Mouse (Mus musculus) right cerebral cortex, adult 18-20 months (tissue): ENCODE data around the gene Gm2696.
"Not testable (repeated sequence)": the region's sequence is repeated elsewhere in the genome, so short reads cannot be mapped to it uniquely, and the experiment has no call there.

ENCODE experiments used
- DNase-seq: peaks from one replicate; pipeline ENCODE4 v3.0.0; 2022; ENCODE audit warnings: mixed read lengths

Gene Gm2696

GRCm38 (mm10) chr10:77814382-77814781 is at the start of gene Gm2696:
Gm2696 (plus strand) TSS chr10:77814682.
- no peak for DNase-seq

- DNase-seq = no peak
Observed at GRCm38 (mm10) chr10:77769727-77770126, 44.8 kb upstream of the Gm2696 start.

GRCm38 (mm10) chr10:77771225-77771624 is 43.3 kb upstream of the Gm2696 start, which contains the start of gene Gm3238:
Gm3238 (minus strand) TSS chr10:77771325.
- not testable (repeated sequence) for DNase-seq

- not testable (repeated sequence) for DNase-seq
Observed at GRCm38 (mm10) chr10:77772142-77772541, 42.3 kb upstream of the Gm2696 start.

- not testable (repeated sequence) for DNase-seq
Observed at GRCm38 (mm10) chr10:77776844-77777243, 37.6 kb upstream of the Gm2696 start, which contains the start of gene Gm7138. Gm7138 (minus strand) TSS chr10:77776944.

GRCm38 (mm10) chr10:77782442-77782841 is 32.0 kb upstream of the Gm2696 start, which contains the start of gene Gm3250:
Gm3250 (minus strand) TSS chr10:77782542.
- DNase-seq = not testable (repeated sequence)

GRCm38 (mm10) chr10:77783396-77783795 is 31.1 kb upstream of the Gm2696 start:
- DNase-seq = not testable (repeated sequence)

GRCm38 (mm10) chr10:77787876-77788275 is 26.6 kb upstream of the Gm2696 start, which contains the start of gene Gm7137:
Gm7137 (minus strand) TSS chr10:77788200.
- peak; percentile 4 for DNase-seq

GRCm38 (mm10) chr10:77788621-77789020 is 25.9 kb upstream of the Gm2696 start:
- DNase-seq = no peak

- no peak for DNase-seq
Observed at GRCm38 (mm10) chr10:77794976-77795375, 19.5 kb upstream of the Gm2696 start, which contains the start of gene Gm9639. Gm9639 (minus strand) TSS chr10:77795076.

GRCm38 (mm10) chr10:77797677-77798076 is 16.8 kb upstream of the Gm2696 start:
- no peak for DNase-seq

GRCm38 (mm10) chr10:77798164-77798920 is 16.1 kb upstream of the Gm2696 start:
- DNase-seq = not testable (repeated sequence)

- no peak for DNase-seq
Observed at GRCm38 (mm10) chr10:77798921-77799508, 15.5 kb upstream of the Gm2696 start, which contains the start of gene Gm19668. Gm19668 (minus strand) TSS chr10:77799133.

- DNase-seq = no peak
Observed at GRCm38 (mm10) chr10:77804095-77804494, 10.4 kb upstream of the Gm2696 start.

GRCm38 (mm10) chr10:77811743-77812142 is 2.7 kb upstream of the Gm2696 start, which contains the start of gene Gm9507:
Gm9507 (minus strand) TSS chr10:77811843.
- DNase-seq = no peak

- DNase-seq = no peak
Observed at GRCm38 (mm10) chr10:77815514-77815913, 1.0 kb downstream of the Gm2696 start.

- DNase-seq = no peak
Observed at GRCm38 (mm10) chr10:77818523-77818922, 4.0 kb downstream of the Gm2696 start.

GRCm38 (mm10) chr10:77819203-77819602 is 4.7 kb downstream of the Gm2696 start:
- DNase-seq = no peak

GRCm38 (mm10) chr10:77826951-77827350 is 12.5 kb downstream of the Gm2696 start, which contains the start of gene Krtap10-4:
Krtap10-4 (minus strand) TSS chr10:77827095.
- DNase-seq = no peak

GRCm38 (mm10) chr10:77835647-77836046 is 21.2 kb downstream of the Gm2696 start, which contains the start of gene Krtap10-10:
Krtap10-10 (plus strand) TSS chr10:77835947.
- DNase-seq = peak; percentile 12

- no peak for DNase-seq
Observed at GRCm38 (mm10) chr10:77839006-77839405, 24.5 kb downstream of the Gm2696 start.

- no peak for DNase-seq
Observed at GRCm38 (mm10) chr10:77846503-77846902, 32.0 kb downstream of the Gm2696 start, which contains the start of gene Gm36176. Gm36176 (plus strand) TSS chr10:77846803.

- no peak for DNase-seq
Observed at GRCm38 (mm10) chr10:77846961-77847360, 32.5 kb downstream of the Gm2696 start.
